Mouse (Mus musculus): Measurements from ENCODE around the gene Slc38a4. TPM values are rescaled to one million over a fixed set of nuclear protein-coding genes. Genes with fewer than 3 reads are reported as not detected.

Slc38a4 gene
- not detected in 2 replicates for total RNA-seq (2017)

DNA sequence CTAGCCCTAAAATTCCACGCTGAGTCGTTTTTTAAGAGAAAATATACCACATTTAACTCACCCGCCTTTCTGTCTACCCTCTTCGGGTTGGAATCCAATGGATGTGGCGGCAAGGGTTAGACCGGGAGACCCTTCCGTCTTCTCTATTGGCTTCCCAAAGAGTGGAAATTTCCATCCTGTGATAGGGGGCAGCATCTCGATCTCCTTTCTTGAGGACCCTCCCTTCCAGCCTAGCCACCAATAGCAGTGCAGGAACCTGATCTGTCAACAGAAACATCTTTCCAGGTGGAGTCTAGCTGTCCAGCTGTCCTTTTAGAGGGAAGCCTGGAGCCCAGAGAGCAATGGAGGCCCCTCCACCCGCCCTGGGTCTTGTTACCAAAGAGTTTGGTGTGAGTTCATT, at the start of gene Slc38a4:
TSS of gene Slc38a4 (minus strand) at position 163 of the 400 bp plus-strand sequence.
- ATAC-seq (ENCODE audit: extremely low read depth, insufficient number of reproducible peaks, low FRiP score, poor library complexity, severe bottlenecking): no peak

DNA sequence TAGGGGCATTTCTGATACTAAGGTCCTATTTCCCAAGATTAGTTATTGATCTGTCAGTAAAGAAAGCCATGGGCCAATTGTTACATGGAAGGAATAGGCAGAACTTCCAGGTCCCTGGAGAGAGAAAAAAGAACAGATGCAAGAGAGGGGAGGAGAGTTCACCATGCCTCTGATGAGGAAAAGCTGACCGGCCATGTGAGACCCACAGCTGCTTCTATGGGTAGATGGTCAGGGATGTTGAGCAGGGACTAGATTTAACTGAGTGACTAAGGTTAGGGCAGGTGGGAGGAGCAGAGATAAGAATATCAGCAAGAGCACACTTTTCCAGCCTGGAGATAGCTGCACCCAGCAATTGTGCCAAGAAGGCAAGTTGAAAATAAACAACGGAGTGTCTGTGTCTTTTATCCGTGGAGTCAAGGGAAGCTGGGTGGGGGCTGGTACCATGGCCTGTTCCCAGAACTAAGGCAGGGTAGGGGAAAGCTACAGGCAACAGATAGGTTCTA, 49.2 kb upstream of the Slc38a4 start:
- ATAC-seq (ENCODE audit: extremely low read depth, insufficient number of reproducible peaks, low FRiP score, poor library complexity, severe bottlenecking): no peak

DNA sequence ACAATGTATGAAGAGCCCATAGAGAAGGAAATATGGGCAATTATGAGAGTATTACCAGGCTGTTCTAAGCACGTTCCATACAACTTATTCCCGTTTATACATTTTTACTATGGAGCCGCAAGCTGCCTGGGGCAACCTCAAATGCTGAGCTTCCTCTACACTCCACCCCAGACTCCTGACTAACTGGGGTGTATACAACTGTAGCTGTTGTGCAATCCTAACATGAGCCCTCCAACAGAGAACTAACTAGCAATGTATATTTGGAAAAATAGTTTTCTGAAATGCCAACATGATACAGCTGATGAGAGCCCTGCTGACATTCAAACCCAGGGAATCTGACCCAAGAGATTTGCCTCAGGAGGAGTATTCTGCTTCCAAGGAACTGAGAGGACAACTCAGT, 48.3 kb upstream of the Slc38a4 start:
- no peak for ATAC-seq (ENCODE audit: extremely low read depth, insufficient number of reproducible peaks, low FRiP score, poor library complexity, severe bottlenecking)

DNA sequence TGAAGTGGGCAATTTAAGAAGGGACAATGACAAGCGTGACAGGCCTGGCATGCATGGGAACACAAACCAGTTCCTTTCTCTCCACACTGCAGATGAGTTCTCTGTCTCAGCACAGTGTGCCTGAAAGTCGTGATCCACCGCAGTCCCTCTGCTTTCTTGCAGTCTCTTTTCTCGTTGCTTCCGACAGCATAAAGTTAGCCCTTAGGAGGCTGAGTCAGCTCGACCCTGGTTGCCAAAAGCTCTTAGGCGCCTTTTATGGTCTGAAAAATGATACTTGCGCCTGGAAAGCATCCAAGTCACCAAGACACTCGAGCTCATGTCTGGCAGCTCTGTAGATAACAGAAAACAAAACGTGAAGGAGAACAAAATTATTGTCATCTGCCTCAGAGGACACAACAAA, 47.1 kb upstream of the Slc38a4 start:
- ATAC-seq (ENCODE audit: extremely low read depth, insufficient number of reproducible peaks, low FRiP score, poor library complexity, severe bottlenecking): no peak

DNA sequence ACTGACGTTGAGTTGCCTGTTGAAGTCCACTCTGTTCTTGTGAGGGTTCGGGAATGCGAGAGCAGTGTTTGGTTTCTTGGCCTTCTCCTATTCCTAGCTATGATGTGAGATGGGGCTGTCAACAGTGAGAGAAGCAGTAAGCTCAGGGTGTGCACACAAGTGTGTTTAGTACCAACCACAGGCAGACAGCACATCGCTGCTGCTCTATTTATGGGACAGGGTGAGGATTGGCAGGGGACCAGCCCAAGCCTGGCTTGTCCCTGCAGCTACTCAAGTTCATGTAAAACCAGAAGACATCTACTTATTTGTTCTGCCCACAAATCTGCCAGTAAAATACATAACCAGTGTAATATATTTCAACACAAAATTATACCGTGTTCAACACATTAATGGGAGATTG, 46.4 kb upstream of the Slc38a4 start:
- ATAC-seq (ENCODE audit: extremely low read depth, insufficient number of reproducible peaks, low FRiP score, poor library complexity, severe bottlenecking): no peak

DNA sequence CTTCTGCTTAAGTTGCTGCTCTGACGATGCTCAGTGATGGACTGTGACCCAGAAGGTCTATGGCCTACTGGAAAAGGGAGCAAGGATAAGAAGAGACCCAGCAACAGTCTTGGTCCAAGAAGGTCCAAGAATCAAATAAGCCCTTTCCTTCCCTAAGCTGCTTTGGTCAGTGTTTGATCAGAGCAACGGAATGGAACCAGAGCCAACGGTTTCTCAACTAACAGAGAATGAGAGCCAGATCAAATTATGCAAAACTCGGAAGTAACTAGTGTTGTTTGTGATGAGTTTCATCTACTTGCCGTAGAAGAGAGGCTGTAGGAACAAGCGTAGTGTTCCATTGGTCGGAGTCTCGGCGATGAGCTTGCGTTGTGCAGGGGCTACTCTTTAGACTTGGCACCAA, 43.3 kb upstream of the Slc38a4 start:
- no peak for ATAC-seq (ENCODE audit: extremely low read depth, insufficient number of reproducible peaks, low FRiP score, poor library complexity, severe bottlenecking)

DNA sequence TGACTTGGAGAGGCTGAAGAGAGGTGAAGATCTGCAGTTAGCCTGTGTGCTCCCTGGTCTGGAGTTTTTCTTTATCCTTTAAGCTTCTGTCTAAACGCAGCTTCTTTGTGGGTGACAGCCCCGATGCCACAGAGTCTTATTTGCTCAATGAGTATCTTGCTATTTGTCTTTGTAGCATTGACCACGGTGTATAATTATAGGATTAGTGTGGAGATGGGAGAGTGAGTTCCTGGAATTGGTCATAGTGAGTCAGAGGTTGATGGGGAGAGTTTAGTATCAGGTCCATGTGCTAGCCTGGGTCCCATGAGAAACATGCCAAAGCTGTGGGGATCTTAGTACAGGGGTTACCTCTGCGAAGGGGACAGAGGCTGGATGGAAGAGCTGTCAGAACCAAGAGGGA, 41.8 kb upstream of the Slc38a4 start:
- no peak for ATAC-seq (ENCODE audit: extremely low read depth, insufficient number of reproducible peaks, low FRiP score, poor library complexity, severe bottlenecking)

DNA sequence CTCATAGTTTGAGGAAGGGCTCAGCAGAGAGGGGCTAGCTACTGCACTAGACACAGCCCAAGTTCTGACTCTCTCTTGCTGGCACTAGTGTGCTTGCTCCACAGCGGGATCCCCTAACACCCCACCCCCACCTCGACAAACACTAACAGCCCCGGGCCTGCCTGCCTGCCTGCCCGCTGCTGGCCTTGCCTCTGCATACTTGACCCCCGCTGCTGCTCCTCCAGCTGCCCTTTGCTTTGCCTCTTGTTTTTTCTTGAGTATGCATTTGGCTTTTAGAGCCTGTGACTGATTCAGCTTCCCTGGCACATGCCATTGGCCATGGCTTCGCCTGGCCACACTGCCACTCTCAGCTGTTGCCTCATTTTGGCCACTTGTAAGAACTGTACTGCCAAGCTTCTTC, 33.8 kb upstream of the Slc38a4 start:
- ATAC-seq (ENCODE audit: extremely low read depth, insufficient number of reproducible peaks, low FRiP score, poor library complexity, severe bottlenecking): no peak

DNA sequence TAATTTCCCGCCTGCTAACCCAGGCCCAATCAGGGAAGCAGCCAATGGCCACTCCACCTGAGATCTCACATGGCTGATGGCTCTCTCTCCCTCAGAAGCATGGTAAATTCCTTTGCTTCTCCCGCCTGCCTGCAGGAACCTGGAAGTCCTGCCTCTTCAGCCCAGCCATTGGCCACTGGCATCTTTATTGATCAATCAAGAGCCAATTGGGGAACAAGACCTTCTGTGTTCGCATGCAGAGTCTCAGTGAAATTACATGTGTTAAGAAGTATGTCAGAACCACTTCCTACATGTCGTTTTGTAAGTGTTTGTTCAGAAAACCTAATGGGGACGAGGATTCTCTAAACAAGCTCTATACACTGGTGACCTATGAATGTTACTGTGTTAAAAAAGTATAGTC, 30.1 kb upstream of the Slc38a4 start:
- ATAC-seq (ENCODE audit: extremely low read depth, insufficient number of reproducible peaks, low FRiP score, poor library complexity, severe bottlenecking): no peak

DNA sequence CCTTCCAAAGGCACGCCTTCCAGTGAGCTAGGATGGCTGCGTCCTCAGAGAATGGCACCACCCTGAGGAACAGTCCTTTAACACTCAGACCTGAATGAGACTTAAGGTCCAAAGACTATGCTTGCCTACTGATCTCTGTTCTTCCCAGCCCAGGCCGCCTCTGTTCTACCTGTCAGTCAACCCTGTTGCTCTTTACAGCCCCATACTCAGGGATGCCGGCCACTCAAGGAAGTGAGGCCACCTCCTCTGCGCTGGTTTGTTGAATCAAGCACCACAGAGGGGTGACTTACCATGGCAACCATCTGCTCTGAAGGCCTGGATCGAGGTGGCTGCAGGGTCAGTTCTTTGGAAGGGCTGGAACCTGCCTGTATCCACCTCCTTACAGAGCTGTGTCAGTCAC, 21.9 kb upstream of the Slc38a4 start:
- no peak for ATAC-seq (ENCODE audit: extremely low read depth, insufficient number of reproducible peaks, low FRiP score, poor library complexity, severe bottlenecking)

DNA sequence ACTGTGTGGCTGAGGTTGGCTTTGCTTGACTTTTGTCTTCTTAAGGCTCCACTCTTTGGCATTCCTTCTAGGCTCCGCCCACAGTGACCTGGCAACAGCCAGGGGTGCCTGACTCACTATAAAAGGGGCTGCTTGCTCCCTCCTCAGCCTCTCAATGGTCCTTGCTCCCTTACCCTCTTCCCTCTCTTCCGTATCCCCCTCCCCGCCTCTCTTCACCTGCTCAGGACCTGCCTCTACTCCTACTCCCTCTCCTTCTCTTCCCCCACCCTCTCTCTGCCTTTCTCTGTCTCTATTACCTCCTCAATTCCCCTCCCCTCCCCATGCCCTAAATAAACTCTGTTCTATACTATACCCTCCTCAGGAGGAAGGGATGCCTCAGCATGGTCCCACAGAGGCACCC, 20.3 kb upstream of the Slc38a4 start:
- ATAC-seq (ENCODE audit: extremely low read depth, insufficient number of reproducible peaks, low FRiP score, poor library complexity, severe bottlenecking): no peak

DNA sequence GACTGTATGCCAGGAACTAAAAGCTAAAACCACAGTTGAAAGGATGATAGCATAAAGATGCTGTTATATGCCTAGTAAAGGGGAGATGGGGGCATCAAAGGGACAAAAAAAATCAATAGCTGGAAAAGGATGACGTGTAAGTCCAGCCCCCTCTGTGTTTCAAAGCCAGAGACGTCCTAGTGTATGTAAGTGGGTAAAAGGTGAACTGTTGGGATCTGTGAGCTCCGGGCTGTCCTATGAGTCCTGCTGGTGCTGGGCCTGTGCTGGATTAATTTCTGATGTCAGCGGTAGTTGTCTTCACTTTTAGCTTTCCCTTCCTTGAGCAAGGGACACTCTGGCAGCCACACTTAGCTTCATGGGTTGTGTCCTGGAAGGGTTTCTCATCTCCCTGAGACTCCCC, 19.5 kb upstream of the Slc38a4 start:
- ATAC-seq (ENCODE audit: extremely low read depth, insufficient number of reproducible peaks, low FRiP score, poor library complexity, severe bottlenecking): no peak

DNA sequence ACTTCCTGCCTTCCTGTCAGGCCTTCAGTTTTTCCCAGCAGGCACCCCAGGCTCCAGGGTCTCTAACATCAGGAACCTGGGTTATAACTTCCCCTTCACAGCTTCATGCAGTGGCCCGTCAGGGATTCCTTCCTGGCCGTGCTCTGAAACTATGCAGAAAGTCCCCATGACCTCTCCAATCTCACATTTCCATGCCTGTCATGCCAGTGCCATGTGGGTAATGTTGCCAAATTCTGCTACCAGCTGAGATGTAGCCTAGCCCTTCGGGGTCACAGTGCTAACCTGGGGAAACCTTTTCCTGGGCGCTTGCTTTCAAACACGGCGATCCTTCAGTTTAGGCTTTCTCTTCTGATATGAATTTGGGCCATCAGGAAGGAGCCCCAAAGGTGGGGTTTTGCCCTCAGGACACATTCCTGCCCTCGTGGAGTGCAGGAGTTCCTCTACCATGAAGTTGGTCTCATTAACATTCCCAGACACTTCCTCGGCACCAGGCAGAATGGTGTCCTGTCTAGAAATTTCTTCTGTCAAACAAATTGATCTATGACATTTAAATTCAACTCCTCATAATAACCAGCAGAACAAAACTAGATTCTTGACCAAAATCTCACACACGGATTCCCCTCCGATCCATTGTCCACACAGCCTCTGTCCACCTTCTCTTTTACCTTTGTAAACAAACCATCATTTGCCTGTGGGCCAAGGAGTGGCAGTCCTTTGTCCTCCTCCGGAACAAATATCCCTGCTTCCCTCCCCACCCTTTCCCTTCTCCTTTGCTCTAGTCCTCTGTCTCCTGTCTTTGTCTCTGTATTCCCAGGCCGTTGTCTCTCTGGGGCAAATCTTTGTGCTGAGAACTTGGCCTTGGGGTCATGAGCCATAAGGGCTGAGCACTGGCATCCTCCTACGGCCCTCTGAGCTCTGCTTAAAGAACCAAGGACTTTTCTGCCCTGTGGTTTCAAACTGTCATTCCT, 17.4 kb upstream of the Slc38a4 start:
- no peak for ATAC-seq (ENCODE audit: extremely low read depth, insufficient number of reproducible peaks, low FRiP score, poor library complexity, severe bottlenecking)

DNA sequence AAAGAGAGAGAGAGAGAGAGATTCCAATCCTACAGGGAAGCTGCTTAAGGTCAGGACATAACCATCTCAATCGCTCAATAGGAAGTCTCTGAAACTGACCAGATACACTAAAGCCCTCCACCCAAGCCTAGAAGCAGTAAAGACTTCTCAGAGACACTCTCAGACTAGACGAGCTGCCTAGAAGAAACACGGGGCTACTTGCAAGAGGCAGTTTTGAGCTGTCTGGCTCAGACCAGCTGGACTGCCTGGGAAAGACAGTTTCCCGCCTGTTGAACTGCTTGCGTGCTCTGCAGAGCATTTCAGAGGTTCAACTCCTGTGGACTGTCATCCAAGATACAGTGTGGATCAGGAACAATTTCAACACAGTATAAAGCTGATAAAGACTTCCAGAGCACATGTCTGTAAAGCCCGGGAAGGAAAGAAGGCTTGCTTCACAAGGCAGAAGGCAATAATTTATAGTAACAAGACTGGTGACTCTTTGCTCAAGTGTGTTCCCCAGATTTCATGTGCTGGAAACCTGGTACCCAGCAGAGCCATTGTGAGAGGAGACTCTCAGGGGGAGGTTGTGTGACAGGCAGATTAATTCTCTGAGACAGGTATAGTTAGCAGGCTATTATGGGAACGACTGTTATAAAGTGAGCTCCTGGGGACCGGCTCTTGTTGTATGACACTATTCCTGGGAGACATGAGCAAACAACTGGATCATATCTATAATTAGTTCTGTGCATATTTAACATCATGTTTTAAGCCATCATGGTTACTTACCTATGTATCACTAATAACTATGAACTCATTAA, 11.8 kb upstream of the Slc38a4 start:
- ATAC-seq (ENCODE audit: extremely low read depth, insufficient number of reproducible peaks, low FRiP score, poor library complexity, severe bottlenecking): no peak

DNA sequence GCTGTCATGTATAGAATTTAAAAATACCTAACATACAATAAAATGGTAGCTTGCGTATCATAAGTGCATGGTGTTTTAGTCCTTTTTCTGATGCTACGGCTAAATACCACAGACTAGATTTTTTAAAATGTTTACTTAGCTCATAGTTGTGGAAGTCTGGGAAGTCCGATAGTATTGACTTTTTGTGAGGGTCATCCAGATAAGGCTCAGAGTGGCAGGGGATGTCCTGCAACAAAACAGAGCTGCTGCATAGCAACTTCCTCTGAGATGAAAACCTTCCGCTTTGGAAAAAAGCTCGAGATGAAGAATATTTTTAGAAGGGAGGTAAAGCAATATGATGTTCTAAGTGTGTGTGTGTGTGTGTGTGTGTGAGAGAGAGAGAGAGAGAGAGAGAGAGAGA, 11.2 kb upstream of the Slc38a4 start:
- ATAC-seq (ENCODE audit: extremely low read depth, insufficient number of reproducible peaks, low FRiP score, poor library complexity, severe bottlenecking): no peak

DNA sequence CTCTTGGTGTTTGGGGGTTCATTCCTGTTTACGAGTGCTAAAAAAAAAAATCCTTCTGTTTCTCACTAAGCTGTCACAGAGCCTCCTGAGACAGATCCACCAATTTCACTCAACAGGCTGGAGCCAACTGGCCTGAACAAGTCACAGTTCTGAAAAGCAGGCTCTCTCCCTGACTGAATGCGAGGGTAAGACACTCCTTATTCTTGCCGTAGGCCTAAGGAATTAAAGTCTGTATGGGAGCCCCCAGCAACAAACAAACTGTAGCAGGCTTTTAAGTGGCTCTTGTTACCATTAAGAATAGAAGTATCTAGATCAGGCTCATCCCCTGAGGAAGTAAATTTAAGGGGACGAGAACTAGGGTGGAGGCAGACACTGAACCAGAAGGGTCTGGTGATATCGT, 7.5 kb upstream of the Slc38a4 start:
- no peak for ATAC-seq (ENCODE audit: extremely low read depth, insufficient number of reproducible peaks, low FRiP score, poor library complexity, severe bottlenecking)

DNA sequence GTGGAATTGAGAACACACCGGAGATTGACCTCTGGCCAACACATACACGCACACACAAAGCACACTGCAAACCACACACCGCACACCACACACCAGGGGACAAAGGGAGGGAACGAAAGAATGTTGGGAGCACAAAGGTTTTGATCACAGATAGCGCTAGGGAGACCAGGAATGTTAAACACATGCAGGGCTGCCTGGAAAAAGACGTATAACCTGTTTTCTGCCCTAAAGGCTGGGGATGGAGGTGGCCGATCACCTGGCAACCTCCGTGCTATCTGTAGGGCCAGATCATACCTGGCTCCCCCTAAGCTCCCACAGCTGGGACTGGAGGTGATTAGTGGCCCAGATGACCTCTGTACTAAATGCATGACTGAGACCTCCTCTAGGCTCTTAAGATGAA, 5.2 kb upstream of the Slc38a4 start:
- ATAC-seq (ENCODE audit: extremely low read depth, insufficient number of reproducible peaks, low FRiP score, poor library complexity, severe bottlenecking): no peak

DNA sequence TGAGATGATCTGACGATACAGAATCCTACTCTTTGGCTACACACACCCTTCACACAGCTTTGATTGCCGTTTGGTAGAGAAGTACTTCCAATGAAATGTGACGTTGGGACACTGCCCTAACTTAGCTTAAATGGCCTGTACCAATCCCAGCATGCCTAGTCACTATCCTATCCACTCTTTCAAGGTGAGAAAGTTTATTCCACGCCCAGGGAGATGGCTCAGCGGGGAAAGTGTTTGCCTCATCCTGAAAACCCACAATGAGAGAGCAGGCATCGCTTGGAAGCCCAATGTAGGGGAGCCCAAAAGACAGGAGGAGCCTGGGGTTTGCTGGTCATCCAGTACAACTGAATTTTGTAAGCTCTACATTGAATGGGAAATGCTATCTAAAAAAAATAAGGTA, 4.8 kb upstream of the Slc38a4 start:
- no peak for ATAC-seq (ENCODE audit: extremely low read depth, insufficient number of reproducible peaks, low FRiP score, poor library complexity, severe bottlenecking)

DNA sequence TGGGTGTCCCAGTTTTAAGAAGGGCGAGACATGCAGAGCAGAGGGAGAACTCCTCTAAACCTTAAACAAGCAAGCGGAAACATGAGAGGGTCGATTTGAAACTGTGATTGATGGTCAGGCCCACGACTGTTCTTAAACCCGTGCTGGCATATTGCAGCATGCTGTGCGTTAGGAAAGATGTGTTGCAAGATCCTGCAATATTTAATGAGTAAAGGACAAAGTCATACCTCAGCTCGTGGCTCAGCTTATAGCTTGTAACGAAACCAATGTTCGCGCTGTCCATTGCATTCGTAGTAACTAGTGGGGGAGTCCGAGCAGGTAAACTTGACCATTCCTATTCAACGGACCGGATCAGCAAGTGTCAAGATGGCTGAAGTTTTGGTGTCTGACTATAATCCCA, 4.3 kb upstream of the Slc38a4 start:
- no peak for ATAC-seq (ENCODE audit: extremely low read depth, insufficient number of reproducible peaks, low FRiP score, poor library complexity, severe bottlenecking)
